Mouse (Mus musculus) olfactory bulb, adult 2 months (tissue): Measurements from ENCODE around the gene Psat1.

Experiments used
- CTCF ChIP-seq: fragments of 200-500 bp; IDR thresholded peaks from 2 replicates; pipeline ENCODE4 v1.5.1; 2012; ENCODE audit warnings: low read depth, mild to moderate bottlenecking, low read length, moderate library complexity; ENCODE audit not compliant: insufficient read depth
- POLR2A ChIP-seq: fragments of 200-500 bp; IDR thresholded peaks from 2 replicates; pipeline ENCODE4 v1.6.1; 2012; ENCODE audit warnings: mild to moderate bottlenecking, low read depth, low read length, moderate library complexity; ENCODE audit not compliant: insufficient read depth

GRCm38 (mm10) chr19:15924866-15925718 lies 22.0 kb downstream of the Psat1 start:
- TF ChIP-seq CTCF (no peak), POLR2A (no peak)
